Mouse (Mus musculus) megakaryocyte, embryonic 14.5 days (primary cell): ENCODE measurements around the gene Orm1. TPM values are rescaled to one million over a fixed set of nuclear protein-coding genes. Genes with fewer than 3 reads are reported as not detected.
A peak's percentile ranks its signal among the peaks of the same experiment; 100 is the strongest.
"Not testable (repeated sequence)": the region's sequence is repeated elsewhere in the genome, so short reads cannot be mapped to it uniquely, and the experiment has no call there.

ENCODE experiments used
- H3K27me3 ChIP-seq: replicated peaks from 2 replicates; pipeline ENCODE3; 2012; ENCODE audit warnings: inconsistent platforms
- H3K36me3 ChIP-seq: replicated peaks from 2 replicates; pipeline ENCODE3; 2012; ENCODE audit warnings: low read length, inconsistent platforms, mixed read lengths
- H3K4me1 ChIP-seq: 2 replicates; pipeline ENCODE4 v1.6.1; 2012; ENCODE audit warnings: inconsistent platforms
- H3K4me3 ChIP-seq: replicated peaks from 2 replicates; pipeline ENCODE3; 2012; ENCODE audit warnings: moderate library complexity, mild to moderate bottlenecking, inconsistent platforms
- H3K9me3 ChIP-seq: 2 replicates; pipeline ENCODE4 v1.6.1; 2012; ENCODE audit warnings: inconsistent platforms
- FLI1 ChIP-seq: IDR thresholded peaks from 2 replicates; pipeline ENCODE4 v1.6.1; 2012; ENCODE audit warnings: low read length, inconsistent platforms, mixed read lengths
- GATA1 ChIP-seq: IDR thresholded peaks from 3 replicates; pipeline ENCODE4 v1.6.1; 2012; ENCODE audit warnings: mixed read lengths, low read length, inconsistent platforms, borderline replicate concordance
- polyA plus RNA-seq: library from polyadenylated mRNA; stranded (reverse); fragments of >175 nt; gene quantifications from 2 replicates; pipeline ENCODE4 v1.2.3, GENCODE M21; 2012; ENCODE audit warnings: low replicate concordance; ENCODE audit not compliant: insufficient read depth

Gene Orm1
- polyA plus RNA-seq, 1 experiment, result not detected

GRCm38 (mm10) chr4:63314063-63314462 is 30.3 kb upstream of the Orm1 start:
- no peak for TF ChIP-seq FLI1
- no peak for TF ChIP-seq GATA1
- H3K27me3 ChIP-seq, result peaks cover 85% of the 10 kb centered on the region
- no peaks in the 10 kb centered on the region for H3K9me3 ChIP-seq
- H3K36me3 ChIP-seq, result no peaks in the 10 kb centered on the region
- H3K4me3 ChIP-seq, result no peak overlapping the region
- peaks cover 15% of the 10 kb centered on the region for H3K4me1 ChIP-seq

- Histone ChIP-seq H3K9me3 (no peaks in the 10 kb centered on the region), H3K36me3 (no peaks in the 10 kb centered on the region), H3K4me3 (peak overlapping the region; percentile 71), H3K27me3 (peaks cover 74% of the 10 kb centered on the region), H3K4me1 (peaks cover 15% of the 10 kb centered on the region)
- TF ChIP-seq GATA1, result no peak
- TF ChIP-seq FLI1, result no peak
Measured at GRCm38 (mm10) chr4:63316076-63316746, 28.1 kb upstream of the Orm1 start.

GRCm38 (mm10) chr4:63319566-63319965 is 24.8 kb upstream of the Orm1 start:
- Histone ChIP-seq H3K4me1 (peaks cover 15% of the 10 kb centered on the region), H3K27me3 (peaks cover 60% of the 10 kb centered on the region)
- not testable (repeated sequence) for H3K4me3 ChIP-seq

GRCm38 (mm10) chr4:63323275-63323815 is 21.0 kb upstream of the Orm1 start:
- Histone ChIP-seq H3K9me3 (no peaks in the 10 kb centered on the region), H3K4me3 (no peak overlapping the region), H3K4me1 (no peaks in the 10 kb centered on the region), H3K27me3 (peaks cover 38% of the 10 kb centered on the region), H3K36me3 (no peaks in the 10 kb centered on the region)
- no peak for TF ChIP-seq FLI1
- TF ChIP-seq GATA1, result no peak

More at GRCm38 (mm10) chr4:63319566-63319965, 24.8 kb upstream of the Orm1 start:
- H3K9me3 ChIP-seq, H3K36me3 ChIP-seq: not testable (repeated sequence)

- TF ChIP-seq GATA1, result no peak
- no peak overlapping the region for H3K4me3 ChIP-seq
- no peaks in the 10 kb centered on the region for H3K36me3 ChIP-seq
- peaks cover 11% of the 10 kb centered on the region; the same call in 1 of the 2 replicates for H3K9me3 ChIP-seq
- no peaks in the 10 kb centered on the region for H3K4me1 ChIP-seq
- peaks cover 17% of the 10 kb centered on the region for H3K27me3 ChIP-seq
Measured at GRCm38 (mm10) chr4:63333403-63333802, 11.0 kb upstream of the Orm1 start.

- no peaks in the 10 kb centered on the region for H3K4me1 ChIP-seq
Measured at GRCm38 (mm10) chr4:63338414-63339076, 5.8 kb upstream of the Orm1 start.

GRCm38 (mm10) chr4:63342491-63342890 is 1.9 kb upstream of the Orm1 start:
- H3K36me3 ChIP-seq, result no peaks in the 10 kb centered on the region
- TF ChIP-seq GATA1, result no peak
- TF ChIP-seq FLI1, result no peak
- no peaks in the 10 kb centered on the region for H3K9me3 ChIP-seq
- no peak overlapping the region for H3K4me3 ChIP-seq
- H3K4me1 ChIP-seq, result no peaks in the 10 kb centered on the region
- H3K27me3 ChIP-seq, result peaks cover 38% of the 10 kb centered on the region

More at GRCm38 (mm10) chr4:63338414-63339076, 5.8 kb upstream of the Orm1 start:
- Histone ChIP-seq H3K27me3 (peaks cover 12% of the 10 kb centered on the region), H3K36me3 (no peaks in the 10 kb centered on the region), H3K4me3 (no peak overlapping the region), H3K9me3 (no peaks in the 10 kb centered on the region)
- TF ChIP-seq GATA1 (no peak), FLI1 (no peak)

GRCm38 (mm10) chr4:63343608-63344007 is 752 bp upstream of the Orm1 start:
- Histone ChIP-seq H3K36me3 (no peaks in the 10 kb centered on the region), H3K27me3 (peaks cover 38% of the 10 kb centered on the region), H3K4me1 (no peaks in the 10 kb centered on the region), H3K4me3 (no peak overlapping the region), H3K9me3 (no peaks in the 10 kb centered on the region)
- no peak for TF ChIP-seq FLI1
- no peak for TF ChIP-seq GATA1

- H3K9me3 ChIP-seq, result no peaks in the 10 kb centered on the region
Measured at GRCm38 (mm10) chr4:63345261-63345660, 901 bp downstream of the Orm1 start.

GRCm38 (mm10) chr4:63346659-63347058 is 2.3 kb downstream of the Orm1 start:
- no peaks in the 10 kb centered on the region for H3K9me3 ChIP-seq
- H3K36me3 ChIP-seq, result no peaks in the 10 kb centered on the region
- peaks cover 44% of the 10 kb centered on the region for H3K27me3 ChIP-seq
- TF ChIP-seq FLI1 (no peak), GATA1 (no peak)
- peaks cover 7% of the 10 kb centered on the region for H3K4me1 ChIP-seq
- H3K4me3 ChIP-seq, result no peak overlapping the region

More at GRCm38 (mm10) chr4:63345261-63345660, 901 bp downstream of the Orm1 start:
- no peak overlapping the region for H3K4me3 ChIP-seq
- no peak for TF ChIP-seq GATA1
- no peak for TF ChIP-seq FLI1
- peaks cover 4% of the 10 kb centered on the region for H3K4me1 ChIP-seq
- H3K27me3 ChIP-seq, result peaks cover 39% of the 10 kb centered on the region
- H3K36me3 ChIP-seq, result no peaks in the 10 kb centered on the region
